Mouse (Mus musculus) right cerebral cortex, adult 2 months (tissue): Measurements from ENCODE around the gene Ift57.

Experiments
- DNase-seq, 2 experiments: peaks; one replicate each; pipeline ENCODE4 v3.0.0; 2021 to 2022; ENCODE audit warnings: low spot score in 2 of 2

Gene Ift57

GRCm38 (mm10) chr16:49698620-49699525 is at the start of gene Ift57:
Gene Ift57, plus strand, starts transcription at chr16:49699233.
- DNase-seq: peak; percentile 99

- no peak for DNase-seq
Observed at GRCm38 (mm10) chr16:49657182-49657581, 41.9 kb upstream of the Ift57 start.

GRCm38 (mm10) chr16:49658029-49658428 is 41.0 kb upstream of the Ift57 start:
- no peak for DNase-seq

GRCm38 (mm10) chr16:49659131-49659530 is 39.9 kb upstream of the Ift57 start:
- no peak for DNase-seq

GRCm38 (mm10) chr16:49660111-49660510 is 38.9 kb upstream of the Ift57 start:
- DNase-seq: no peak

GRCm38 (mm10) chr16:49662201-49662600 is 36.8 kb upstream of the Ift57 start:
- no peak for DNase-seq

- no peak for DNase-seq
Observed at GRCm38 (mm10) chr16:49664677-49665076, 34.4 kb upstream of the Ift57 start.

GRCm38 (mm10) chr16:49679666-49680065 is 19.4 kb upstream of the Ift57 start:
- DNase-seq: no peak

- DNase-seq: no peak
Observed at GRCm38 (mm10) chr16:49684961-49685360, 14.1 kb upstream of the Ift57 start.

- no peak for DNase-seq
Observed at GRCm38 (mm10) chr16:49699821-49700220, 788 bp downstream of the Ift57 start.

- DNase-seq: no peak
Observed at GRCm38 (mm10) chr16:49708074-49708473, 9.0 kb downstream of the Ift57 start.

GRCm38 (mm10) chr16:49710188-49710587 is 11.2 kb downstream of the Ift57 start:
- no peak for DNase-seq

GRCm38 (mm10) chr16:49713302-49713701 is 14.3 kb downstream of the Ift57 start:
- no peak for DNase-seq

- peak in 1 of 2 experiments; percentile 12 for DNase-seq
Observed at GRCm38 (mm10) chr16:49720671-49721070, 21.6 kb downstream of the Ift57 start.

- no peak for DNase-seq
Observed at GRCm38 (mm10) chr16:49721678-49722077, 22.6 kb downstream of the Ift57 start.

GRCm38 (mm10) chr16:49723222-49723621 is 24.2 kb downstream of the Ift57 start:
- DNase-seq: no peak

GRCm38 (mm10) chr16:49724232-49724631 is 25.2 kb downstream of the Ift57 start:
- DNase-seq: no peak

- no peak for DNase-seq
Observed at GRCm38 (mm10) chr16:49724931-49725330, 25.9 kb downstream of the Ift57 start.

GRCm38 (mm10) chr16:49725446-49725845 is 26.4 kb downstream of the Ift57 start:
- no peak for DNase-seq

- no peak for DNase-seq
Observed at GRCm38 (mm10) chr16:49726216-49726615, 27.2 kb downstream of the Ift57 start.

- no peak for DNase-seq
Observed at GRCm38 (mm10) chr16:49726761-49727160, 27.7 kb downstream of the Ift57 start.

- peak; percentile 68 to 69 for DNase-seq
Observed at GRCm38 (mm10) chr16:49736536-49736935, 37.5 kb downstream of the Ift57 start.

GRCm38 (mm10) chr16:49747360-49747759 is 48.3 kb downstream of the Ift57 start:
- no peak for DNase-seq
